Mouse (Mus musculus) midbrain, embryonic 13.5 days (tissue): ENCODE measurements around the gene Pkp4. TPM values are rescaled to one million over a fixed set of nuclear protein-coding genes. Genes with fewer than 3 reads are reported as not detected.

ENCODE experiments used
- ATAC-seq: fragments of 200-750 bp; cut with Nextera tagmentation; 2 replicates; pipeline ENCODE4 v1.8.0; 2017; ENCODE audit warnings: mild to moderate bottlenecking, moderate TSS enrichment, moderate library complexity
- H3K27ac ChIP-seq: fragments of 300-500 bp; sonication (generic); 2 replicates; pipeline ENCODE4 v1.5.1; 2015; ENCODE audit warnings: inconsistent platforms, mild to moderate bottlenecking, moderate library complexity
- H3K27me3 ChIP-seq: fragments of 300-500 bp; sonication (generic); 2 replicates; pipeline ENCODE4 v1.6.1; 2015; ENCODE audit warnings: mild to moderate bottlenecking, inconsistent platforms
- H3K36me3 ChIP-seq: fragments of 300-500 bp; sonication (generic); 2 replicates; pipeline ENCODE4 v1.6.1; 2015; ENCODE audit warnings: mild to moderate bottlenecking, inconsistent platforms
- H3K4me1 ChIP-seq: fragments of 300-500 bp; sonication (generic); replicated peaks from 2 replicates; pipeline ENCODE4 v1.6.1; 2015; ENCODE audit warnings: inconsistent platforms
- H3K4me2 ChIP-seq: fragments of 300-500 bp; sonication (generic); replicated peaks from 2 replicates; pipeline ENCODE4 v1.6.1; 2015; ENCODE audit warnings: moderate library complexity, mild to moderate bottlenecking, inconsistent platforms
- H3K4me3 ChIP-seq: fragments of 300-500 bp; sonication (generic); replicated peaks from 2 replicates; pipeline ENCODE4 v1.5.1; 2015; ENCODE audit warnings: mild to moderate bottlenecking, inconsistent platforms
- H3K9ac ChIP-seq: fragments of 300-500 bp; sonication (generic); replicated peaks from 2 replicates; pipeline ENCODE4 v1.6.1; 2015; ENCODE audit warnings: mild to moderate bottlenecking, inconsistent platforms
- H3K9me3 ChIP-seq: fragments of 300-500 bp; sonication (generic); 2 replicates; pipeline ENCODE4 v1.6.1; 2016; ENCODE audit warnings: mild to moderate bottlenecking, inconsistent platforms
- WGBS: fragments of 180-500 bp; shearing (Covaris S2); methylation state at CpG from one replicate; pipeline ENCODE4 v1.1.7; 2015; 5-methylcytosine and 5-hydroxymethylcytosine counted together
- polyA plus RNA-seq: library from polyadenylated mRNA; unstranded; fragments of >200 nt; fragmentation: Nextera tagmentation; extraction: Ambion mirVana; gene quantifications from 2 replicates; pipeline ENCODE4 v1.2.1, GENCODE M21; 2015

Gene Pkp4
- polyA plus RNA-seq, 1 experiment from 2014 or later: 17.4 TPM

- no peak overlapping the region for H3K9ac ChIP-seq
- H3K4me2 ChIP-seq: no peak overlapping the region
- WGBS: 96% methylated on average over 8 of the region's 8 CpGs
- no peaks in the 10 kb centered on the region for H3K9me3 ChIP-seq
- H3K27ac ChIP-seq: no peak overlapping the region
- ATAC-seq: no peak
- peaks cover 5% of the 10 kb centered on the region; the same call in 1 of the 2 replicates for H3K4me1 ChIP-seq
- no peak overlapping the region for H3K4me3 ChIP-seq
- H3K36me3 ChIP-seq: peaks cover 9% of the 10 kb centered on the region; the same call in 1 of the 2 replicates
- H3K27me3 ChIP-seq: no peaks in the 10 kb centered on the region
Measured at GRCm38 (mm10) chr2:59186122-59186521, 25.5 kb downstream of the Pkp4 start.

GRCm38 (mm10) chr2:59186966-59187365, 26.3 kb downstream of the Pkp4 start:
- H3K27me3 ChIP-seq: no peaks in the 10 kb centered on the region
- H3K9ac ChIP-seq: no peak overlapping the region
- WGBS: 97% methylated on average over 6 of the region's 6 CpGs
- ATAC-seq: no peak
- no peak overlapping the region for H3K4me3 ChIP-seq
- H3K4me1 ChIP-seq: peaks cover 9% of the 10 kb centered on the region; the same call in 1 of the 2 replicates
- H3K4me2 ChIP-seq: no peak overlapping the region
- peaks cover 9% of the 10 kb centered on the region; the same call in 1 of the 2 replicates for H3K36me3 ChIP-seq
- H3K9me3 ChIP-seq: no peaks in the 10 kb centered on the region
- H3K27ac ChIP-seq: no peak overlapping the region

- no peak overlapping the region for H3K27ac ChIP-seq
- 96% methylated on average over 8 of the region's 8 CpGs for WGBS
Measured at GRCm38 (mm10) chr2:59188306-59188705, 27.7 kb downstream of the Pkp4 start.

DNA sequence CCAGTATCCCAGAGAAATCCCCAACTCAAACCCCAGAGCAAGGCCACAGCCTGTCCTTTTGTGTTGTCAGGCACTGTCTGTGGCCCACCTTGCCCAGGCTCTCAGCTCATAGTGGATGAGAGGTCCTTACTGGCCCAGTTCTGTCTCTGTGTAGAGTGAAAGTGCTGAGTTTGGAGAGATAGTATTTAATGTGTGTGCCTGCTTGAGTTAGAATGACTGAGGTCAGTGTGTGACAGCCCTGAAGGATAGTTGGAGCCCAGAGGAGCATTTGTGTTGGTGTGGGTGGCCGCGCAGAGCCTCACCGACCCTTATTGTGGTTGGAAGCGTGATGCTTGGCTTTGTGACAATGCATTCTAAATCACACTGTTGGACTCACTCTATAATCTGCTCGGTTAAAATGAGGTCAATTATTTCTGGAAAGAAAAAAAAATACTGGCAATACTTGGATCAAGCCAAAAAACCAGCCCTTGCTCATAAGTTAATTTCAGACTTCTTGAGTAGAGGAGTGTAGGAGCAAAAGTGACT, 29.1 kb downstream of the Pkp4 start:
- H3K9ac ChIP-seq: no peak overlapping the region
- no peak for ATAC-seq
- peaks cover 9% of the 10 kb centered on the region; the same call in 1 of the 2 replicates for H3K4me1 ChIP-seq
- no peak overlapping the region for H3K4me3 ChIP-seq
- no peaks in the 10 kb centered on the region for H3K27me3 ChIP-seq
- H3K36me3 ChIP-seq: peaks cover 9% of the 10 kb centered on the region; the same call in 1 of the 2 replicates
- 90% methylated on average over 5 of the region's 5 CpGs for WGBS
- no peaks in the 10 kb centered on the region for H3K9me3 ChIP-seq
- H3K27ac ChIP-seq: no peak overlapping the region
- no peak overlapping the region for H3K4me2 ChIP-seq

More at GRCm38 (mm10) chr2:59188306-59188705, 27.7 kb downstream of the Pkp4 start:
- no peaks in the 10 kb centered on the region for H3K27me3 ChIP-seq
- H3K4me1 ChIP-seq: peaks cover 9% of the 10 kb centered on the region; the same call in 1 of the 2 replicates
- H3K4me2 ChIP-seq: no peak overlapping the region
- no peak for ATAC-seq
- no peak overlapping the region for H3K9ac ChIP-seq
- peaks cover 9% of the 10 kb centered on the region; the same call in 1 of the 2 replicates for H3K36me3 ChIP-seq
- H3K4me3 ChIP-seq: no peak overlapping the region
- no peaks in the 10 kb centered on the region for H3K9me3 ChIP-seq

DNA sequence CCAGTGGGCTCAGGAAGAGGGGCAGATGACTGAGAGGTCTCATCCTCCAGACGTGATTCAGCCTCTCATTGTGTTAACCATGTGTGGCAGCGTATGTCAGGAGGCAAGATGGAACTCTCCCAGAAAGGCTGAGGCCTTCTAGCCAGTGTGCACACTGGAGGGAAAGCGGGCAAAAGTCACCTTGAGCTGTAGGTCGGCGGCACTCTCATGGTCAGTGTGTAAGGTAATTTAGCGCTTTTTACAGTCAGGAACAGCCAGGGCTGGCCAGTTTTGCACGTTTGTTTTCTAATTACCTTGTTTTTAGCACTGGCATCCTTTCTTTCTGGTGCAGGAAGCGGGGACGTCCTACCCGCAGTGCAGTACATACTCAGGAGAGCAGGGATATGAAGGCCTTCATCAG, 29.5 kb downstream of the Pkp4 start:
- 90% methylated on average over 10 of the region's 10 CpGs for WGBS
- Histone ChIP-seq H3K9ac (no peak overlapping the region), H3K4me3 (no peak overlapping the region), H3K27ac (no peak overlapping the region), H3K36me3 (peaks cover 9% of the 10 kb centered on the region; the same call in 1 of the 2 replicates), H3K4me1 (peaks cover 9% of the 10 kb centered on the region; the same call in 1 of the 2 replicates), H3K27me3 (no peaks in the 10 kb centered on the region), H3K9me3 (no peaks in the 10 kb centered on the region), H3K4me2 (no peak overlapping the region)
- no peak for ATAC-seq

DNA sequence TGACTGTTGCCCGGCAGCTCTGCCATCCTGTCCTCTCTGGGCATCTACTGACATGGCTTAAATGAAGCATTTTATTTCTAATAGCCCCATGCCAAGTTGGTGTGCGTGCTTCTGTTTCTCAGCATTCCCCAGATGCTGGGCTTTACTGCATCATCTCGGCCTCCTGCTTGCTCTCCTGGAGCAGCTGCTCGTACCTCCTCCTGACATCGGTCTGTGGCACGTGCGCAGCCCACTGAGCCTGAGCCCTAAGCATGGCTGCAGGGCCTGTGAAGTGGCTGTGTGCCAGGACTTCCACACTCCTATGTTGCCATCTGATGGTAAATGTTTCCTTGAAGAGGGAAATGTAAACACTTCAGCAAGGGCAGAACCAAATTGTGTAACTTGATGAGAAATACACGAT, 30.8 kb downstream of the Pkp4 start:
- no peak overlapping the region for H3K4me3 ChIP-seq
- ATAC-seq: no peak
- H3K27ac ChIP-seq: no peak overlapping the region
- no peak overlapping the region for H3K9ac ChIP-seq
- H3K36me3 ChIP-seq: peaks cover 9% of the 10 kb centered on the region; the same call in 1 of the 2 replicates
- H3K27me3 ChIP-seq: no peaks in the 10 kb centered on the region
- H3K9me3 ChIP-seq: no peaks in the 10 kb centered on the region
- 87% methylated on average over 8 of the region's 8 CpGs for WGBS
- H3K4me2 ChIP-seq: no peak overlapping the region
- peaks cover 9% of the 10 kb centered on the region; the same call in 1 of the 2 replicates for H3K4me1 ChIP-seq

- Histone ChIP-seq H3K36me3 (no peaks in the 10 kb centered on the region), H3K9ac (no peak overlapping the region), H3K27me3 (no peaks in the 10 kb centered on the region), H3K9me3 (no peaks in the 10 kb centered on the region), H3K4me3 (no peak overlapping the region), H3K27ac (no peak overlapping the region), H3K4me1 (peaks cover 9% of the 10 kb centered on the region; the same call in 1 of the 2 replicates), H3K4me2 (no peak overlapping the region)
- 88% methylated on average over 5 of the region's 5 CpGs for WGBS
- no peak for ATAC-seq
Measured at GRCm38 (mm10) chr2:59193117-59193516, 32.5 kb downstream of the Pkp4 start.

GRCm38 (mm10) chr2:59197156-59197555, 36.5 kb downstream of the Pkp4 start:
- whole genome bisulfite sequencing: 92% methylated on average over 4 of the region's 4 CpGs
- H3K4me2 ChIP-seq: no peak overlapping the region
- no peaks in the 10 kb centered on the region for H3K9me3 ChIP-seq
- no peaks in the 10 kb centered on the region for H3K36me3 ChIP-seq
- H3K4me1 ChIP-seq: 0 out of 2 replicates have a peak, but pooled peaks cover 4% of the 10 kb centered on the region
- no peak overlapping the region for H3K9ac ChIP-seq
- ATAC-seq: no peak
- no peak overlapping the region for H3K27ac ChIP-seq
- no peaks in the 10 kb centered on the region for H3K27me3 ChIP-seq
- no peak overlapping the region for H3K4me3 ChIP-seq

GRCm38 (mm10) chr2:59199476-59199976, 38.9 kb downstream of the Pkp4 start:
- Histone ChIP-seq H3K4me1 (peaks cover 11% of the 10 kb centered on the region), H3K27me3 (no peaks in the 10 kb centered on the region), H3K36me3 (no peaks in the 10 kb centered on the region), H3K4me2 (no peak overlapping the region), H3K9ac (no peak overlapping the region), H3K9me3 (no peaks in the 10 kb centered on the region), H3K27ac (no peak overlapping the region), H3K4me3 (no peak overlapping the region)
- no peak for ATAC-seq
- 97% methylated on average over 5 of the region's 5 CpGs for WGBS

GRCm38 (mm10) chr2:59200511-59200910, 39.9 kb downstream of the Pkp4 start:
- Histone ChIP-seq H3K27ac (no peak overlapping the region), H3K4me2 (no peak overlapping the region), H3K36me3 (no peaks in the 10 kb centered on the region), H3K9me3 (no peaks in the 10 kb centered on the region), H3K27me3 (no peaks in the 10 kb centered on the region), H3K4me3 (no peak overlapping the region), H3K4me1 (peaks cover 11% of the 10 kb centered on the region), H3K9ac (no peak overlapping the region)
- no peak for ATAC-seq
- WGBS: 80% methylated on average over 3 of the region's 3 CpGs

DNA sequence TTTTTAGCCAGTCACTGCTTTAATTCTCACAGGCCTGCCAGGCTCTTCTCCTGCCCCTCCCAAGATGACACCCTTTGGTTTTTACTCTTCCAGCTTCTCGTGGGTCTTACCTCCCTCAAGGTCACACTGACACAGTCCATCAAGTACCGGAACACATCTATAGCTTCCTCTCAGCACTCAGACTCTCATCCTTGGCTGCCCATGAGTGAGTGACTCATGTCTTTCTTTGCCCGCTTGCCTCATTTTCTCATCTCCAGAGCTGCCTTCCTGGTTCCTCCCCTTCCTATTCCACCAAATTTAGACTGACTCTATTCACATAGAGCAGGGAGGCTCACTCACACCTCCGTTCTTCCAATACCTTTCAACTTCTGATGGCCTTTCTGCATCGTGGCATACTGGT, 42.3 kb downstream of the Pkp4 start:
- no peak for ATAC-seq
- Histone ChIP-seq H3K36me3 (no peaks in the 10 kb centered on the region), H3K4me3 (no peak overlapping the region), H3K9me3 (no peaks in the 10 kb centered on the region), H3K27me3 (no peaks in the 10 kb centered on the region), H3K4me1 (peaks cover 16% of the 10 kb centered on the region), H3K9ac (no peak overlapping the region), H3K4me2 (no peak overlapping the region), H3K27ac (no peak overlapping the region)
- WGBS: 71% methylated on average over 5 of the region's 5 CpGs

- no peak overlapping the region for H3K4me2 ChIP-seq
- peaks cover 16% of the 10 kb centered on the region for H3K4me1 ChIP-seq
- H3K9ac ChIP-seq: no peak overlapping the region
- H3K36me3 ChIP-seq: no peaks in the 10 kb centered on the region
- H3K27ac ChIP-seq: no peak overlapping the region
- no peaks in the 10 kb centered on the region for H3K9me3 ChIP-seq
- no peak overlapping the region for H3K4me3 ChIP-seq
- 65% methylated on average over 3 of the region's 3 CpGs for WGBS
- no peaks in the 10 kb centered on the region for H3K27me3 ChIP-seq
- ATAC-seq: no peak
Measured at GRCm38 (mm10) chr2:59203627-59204425, 43.2 kb downstream of the Pkp4 start.
